Mouse (Mus musculus) MEL (cell line): Measurements from ENCODE around the gene Edem1. TPM values are rescaled to one million over a fixed set of nuclear protein-coding genes. Genes with fewer than 3 reads are reported as not detected.

Source experiments
- DNase-seq: peaks from one replicate; pipeline ENCODE4 v3.0.0; 2011; ENCODE audit warnings: low read depth, low spot score
- H3K27ac ChIP-seq: 2 replicates; pipeline ENCODE4 v1.5.1; 2012; ENCODE audit warnings: low read depth, mild to moderate bottlenecking, control low read depth, low read length, moderate library complexity; ENCODE audit not compliant: control insufficient read depth
- H3K27me3 ChIP-seq, 2 experiments: fragments of 150-350 bp in 1 of 2; sonication (generic) in 1 of 2; 2 replicates each; pipeline ENCODE4 v1.6.1; 2012; ENCODE audit warnings: low read length in 2 of 2, mild to moderate bottlenecking in 2 of 2, improper control_type of control experiment in 1 of 2, moderate library complexity in 1 of 2; ENCODE audit not compliant: insufficient read depth in 2 of 2, control insufficient read depth in 1 of 2
- H3K36me3 ChIP-seq, 2 experiments: 2 replicates each; pipeline ENCODE4 v1.6.1; 2012 to 2014; ENCODE audit warnings: low read length in 2 of 2, improper control_type of control experiment in 1 of 2, inconsistent platforms in 1 of 2, mild to moderate bottlenecking in 1 of 2; ENCODE audit not compliant: insufficient read depth in 2 of 2, control insufficient read depth in 1 of 2
- H3K4me1 ChIP-seq, 2 experiments: fragments of 150-350 bp in 1 of 2; sonication (generic) in 1 of 2; 2 replicates each; pipeline ENCODE4 v1.6.1; 2012; ENCODE audit warnings: low read length in 2 of 2, improper control_type of control experiment in 1 of 2, mild to moderate bottlenecking in 1 of 2; ENCODE audit not compliant: insufficient read depth in 2 of 2, control insufficient read depth in 1 of 2
- H3K4me3 ChIP-seq, 2 experiments: fragments of 150-350 bp in 1 of 2; sonication (generic) in 1 of 2; 2 replicates each; pipeline ENCODE4 v1.5.1; 2012; ENCODE audit warnings: low read depth in 2 of 2, low read length in 2 of 2, mild to moderate bottlenecking in 2 of 2, moderate library complexity in 2 of 2, control low read depth in 1 of 2, improper control_type of control experiment in 1 of 2; ENCODE audit not compliant: control insufficient read depth in 1 of 2, insufficient read depth in 1 of 2
- H3K79me2 ChIP-seq: 2 replicates; pipeline ENCODE4 v1.6.1; 2012; ENCODE audit warnings: mild to moderate bottlenecking, low read length, moderate library complexity; ENCODE audit not compliant: control insufficient read depth, poor library complexity, insufficient read depth
- H3K9ac ChIP-seq: 2 replicates; pipeline ENCODE4 v1.6.1; 2012; ENCODE audit warnings: low read depth, mild to moderate bottlenecking, control low read depth, low read length, moderate library complexity; ENCODE audit not compliant: control insufficient read depth, poor library complexity, severe bottlenecking
- H3K9me3 ChIP-seq: fragments of 150-350 bp; sonication (generic); replicated peaks from 2 replicates; pipeline ENCODE4 v1.6.1; 2012; ENCODE audit warnings: mild to moderate bottlenecking, low read length, improper control_type of control experiment, moderate library complexity; ENCODE audit not compliant: insufficient read depth
- E2F4 ChIP-seq: IDR thresholded peaks from 2 replicates; pipeline ENCODE4 v1.6.1; 2011; ENCODE audit warnings: low read depth, low read length, improper control_type of control experiment, borderline replicate concordance
- GABPA ChIP-seq: IDR thresholded peaks from 2 replicates; pipeline ENCODE4 v1.6.1; 2012; ENCODE audit warnings: low read depth, mild to moderate bottlenecking, inconsistent platforms, low read length, improper control_type of control experiment, moderate library complexity
- GATA1 ChIP-seq: IDR thresholded peaks from 2 replicates; pipeline ENCODE4 v1.6.1; 2011; ENCODE audit warnings: low read depth, low read length, improper control_type of control experiment
- JUND ChIP-seq: IDR thresholded peaks from 2 replicates; pipeline ENCODE4 v1.6.1; 2011; ENCODE audit warnings: low read depth, mild to moderate bottlenecking, improper control_type of control experiment, low read length
- KAT2A ChIP-seq: conservative IDR thresholded peaks from 2 replicates; pipeline ENCODE4 v1.6.1; 2012; ENCODE audit warnings: low read depth, low read length, improper control_type of control experiment, inconsistent platforms
- MAZ ChIP-seq: IDR thresholded peaks from 2 replicates; pipeline ENCODE4 v1.6.1; 2012; ENCODE audit warnings: low read depth, mild to moderate bottlenecking, inconsistent platforms, low read length, improper control_type of control experiment
- MXI1 ChIP-seq: IDR thresholded peaks from 2 replicates; pipeline ENCODE4 v1.6.1; 2011; ENCODE audit warnings: mild to moderate bottlenecking, low read depth, low read length, improper control_type of control experiment
- MYB ChIP-seq: IDR thresholded peaks from 2 replicates; pipeline ENCODE4 v1.6.1; 2011; ENCODE audit warnings: mild to moderate bottlenecking, low read depth, low read length, improper control_type of control experiment
- MYC ChIP-seq: IDR thresholded peaks from 2 replicates; pipeline ENCODE4 v1.6.1; 2011; ENCODE audit warnings: low read depth, mild to moderate bottlenecking, low read length, improper control_type of control experiment, moderate library complexity
- NELFE ChIP-seq: IDR thresholded peaks from 2 replicates; pipeline ENCODE4 v1.6.1; 2011; ENCODE audit warnings: low read depth, low read length, improper control_type of control experiment
- POLR2AphosphoS2 ChIP-seq: IDR thresholded peaks from 2 replicates; pipeline ENCODE4 v1.6.1; 2011; ENCODE audit warnings: low read length, improper control_type of control experiment
- POLR2AphosphoS5 ChIP-seq: IDR thresholded peaks from 2 replicates; pipeline ENCODE4 v1.6.1; 2012; ENCODE audit warnings: low read depth, borderline replicate concordance, mild to moderate bottlenecking, inconsistent platforms, low read length, moderate library complexity, mixed read lengths
- RCOR1 ChIP-seq: IDR thresholded peaks from 2 replicates; pipeline ENCODE4 v1.6.1; 2012; ENCODE audit warnings: low read depth, mild to moderate bottlenecking, inconsistent platforms, low read length, improper control_type of control experiment
- SIN3A ChIP-seq: IDR thresholded peaks from 2 replicates; pipeline ENCODE4 v1.6.1; 2012; ENCODE audit warnings: low read length, improper control_type of control experiment, inconsistent platforms
- TCF12 ChIP-seq: IDR thresholded peaks from 2 replicates; pipeline ENCODE4 v1.6.1; 2014; ENCODE audit warnings: low read depth, mild to moderate bottlenecking, inconsistent platforms, low read length, improper control_type of control experiment, moderate library complexity
- UBTF ChIP-seq: IDR thresholded peaks from 2 replicates; pipeline ENCODE4 v1.6.1; 2012; ENCODE audit warnings: low read depth, mild to moderate bottlenecking, inconsistent platforms, low read length, improper control_type of control experiment, moderate library complexity, borderline replicate concordance; ENCODE audit not compliant: insufficient read depth
- USF1 ChIP-seq: IDR thresholded peaks from 2 replicates; pipeline ENCODE4 v1.6.1; 2014; ENCODE audit warnings: low read depth, mild to moderate bottlenecking, inconsistent platforms, low read length, improper control_type of control experiment, moderate library complexity
- USF2 ChIP-seq, 2 experiments: IDR thresholded peaks; 2 replicates each; pipeline ENCODE4 v1.6.1; 2011 to 2012; ENCODE audit warnings: improper control_type of control experiment in 2 of 2, low read length in 2 of 2, borderline replicate concordance in 1 of 2, inconsistent platforms in 1 of 2, low read depth in 1 of 2, mild to moderate bottlenecking in 1 of 2; ENCODE audit not compliant: insufficient read depth in 1 of 2
- ZKSCAN1 ChIP-seq: IDR thresholded peaks from 2 replicates; pipeline ENCODE4 v1.6.1; 2012; ENCODE audit warnings: low read depth, mild to moderate bottlenecking, inconsistent platforms, low read length, improper control_type of control experiment, moderate library complexity
- ZMIZ1 ChIP-seq: IDR thresholded peaks from 2 replicates; pipeline ENCODE4 v1.6.1; 2012; ENCODE audit warnings: low read depth, mild to moderate bottlenecking, inconsistent platforms, low read length, improper control_type of control experiment, moderate library complexity
- ZNF384 ChIP-seq: IDR thresholded peaks from 2 replicates; pipeline ENCODE4 v1.6.1; 2012; ENCODE audit warnings: low read depth, mild to moderate bottlenecking, inconsistent platforms, low read length, improper control_type of control experiment
- polyA plus RNA-seq, 2 experiments: library from polyadenylated mRNA; stranded (reverse) in 1 of 2; unstranded in 1 of 2; fragments of >175 nt in 1 of 2; fragments of >200 nt in 1 of 2; gene quantifications; 2 replicates each; pipeline versions ENCODE4 v1.2.1 to v1.2.4; 2012; ENCODE audit warnings: low replicate concordance in 2 of 2, low read depth in 1 of 2; ENCODE audit not compliant: insufficient read length in 2 of 2, insufficient read depth in 1 of 2, missing spikeins in 1 of 2
- total RNA-seq: library from RNA; depleted of rRNA; stranded (reverse); fragments of 300-350 nt; gene quantifications from 2 replicates; pipeline ENCODE4 v1.2.3, GENCODE M21; 2012

The Edem1 gene
- total and polyA plus RNA-seq, 3 experiments: 10.8 to 17.9 TPM; not detected in 1

DNA sequence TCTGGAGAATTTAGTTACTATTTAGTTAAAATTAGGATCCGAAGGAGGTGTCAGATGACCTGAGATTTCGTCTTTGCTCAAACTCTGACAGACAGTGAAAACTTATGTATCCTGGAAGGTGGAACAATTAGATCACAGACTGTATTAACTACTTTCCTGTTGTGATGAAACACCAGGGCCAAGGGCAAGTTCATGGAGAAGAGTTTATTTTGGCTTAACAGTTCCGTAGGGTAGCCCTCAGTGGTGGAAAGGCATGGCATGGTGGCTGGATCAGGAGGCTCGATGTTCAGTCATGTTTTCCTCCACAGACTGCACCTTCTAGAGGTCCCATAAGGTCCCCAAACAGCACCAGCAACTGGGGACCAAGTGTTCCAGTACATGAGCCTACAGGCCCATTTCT lies 8.6 kb downstream of the Edem1 start:
- peaks cover 9% of the 10 kb centered on the region; the same call in 1 of the 2 replicates for H3K79me2 ChIP-seq
- no peak for TF ChIP-seq ZNF384
- no peak for TF ChIP-seq MYB
- TF ChIP-seq RCOR1: no peak
- TF ChIP-seq USF1: no peak
- TF ChIP-seq ZKSCAN1: no peak
- TF ChIP-seq, all 39 proteins: peak for 0
- Histone ChIP-seq H3K27me3 (no peaks in the 10 kb centered on the region), H3K9ac (no peak overlapping the region), H3K4me1 (peaks cover 12 to 19% of the 10 kb centered on the region in 2 experiments), H3K9me3 (no peaks in the 10 kb centered on the region), H3K36me3 (peaks cover 13 to 21% of the 10 kb centered on the region in 2 experiments), H3K27ac (no peak overlapping the region), H3K4me3 (no peak overlapping the region)
- DNase-seq: no peak

DNA sequence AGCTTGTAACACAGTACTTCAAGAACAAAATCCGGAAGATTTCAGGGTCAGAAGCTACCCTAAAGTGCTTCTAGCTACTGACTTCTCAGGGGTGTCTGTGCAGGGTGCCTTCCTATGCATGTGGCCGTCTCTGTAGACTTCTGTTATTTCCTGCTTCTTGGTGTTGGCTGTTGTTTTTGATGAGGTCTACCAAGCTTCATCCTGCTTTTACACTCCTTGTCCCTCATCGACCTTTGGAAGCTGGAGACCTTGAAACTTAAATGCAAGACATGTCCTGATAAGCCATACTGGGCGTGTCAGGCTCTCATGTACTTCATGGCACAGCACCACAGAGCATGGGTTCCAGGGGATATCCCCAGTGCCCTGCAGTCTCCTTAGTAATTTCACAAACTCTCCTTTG lies 9.5 kb downstream of the Edem1 start:
- Histone ChIP-seq H3K9ac (no peak overlapping the region), H3K27ac (no peak overlapping the region), H3K4me1 (peaks cover 8 to 14% of the 10 kb centered on the region in 2 experiments), H3K36me3 (peaks cover 14 to 16% of the 10 kb centered on the region in 2 experiments), H3K4me3 (no peak overlapping the region), H3K9me3 (no peaks in the 10 kb centered on the region), H3K27me3 (no peaks in the 10 kb centered on the region), H3K79me2 (peaks cover 7% of the 10 kb centered on the region; the same call in 1 of the 2 replicates)
- no peak for DNase-seq
- TF ChIP-seq MAZ (no peak), JUND (no peak), GATA1 (no peak), MXI1 (no peak), USF2 (IDR thresholded peaks at IDR 0.05; ENCODE audit: borderline replicate concordance in 1 of 2, insufficient read depth in 1 of 2, low read depth in 1 of 2, low read length in 2 of 2) (no peak), GABPA (no peak), MYC (no peak), UBTF (no peak), MYB (no peak), E2F4 (no peak), POLR2AphosphoS2 (no peak), TCF12 (no peak), KAT2A (no peak), ZMIZ1 (no peak), NELFE (no peak), SIN3A (no peak), POLR2AphosphoS5 (no peak)
